Mouse (Mus musculus) forebrain, embryonic 16.5 days (tissue): ENCODE results near the gene Mrps26. TPM values are rescaled to one million over a fixed set of nuclear protein-coding genes. Genes with fewer than 3 reads are reported as not detected.

ENCODE experiments used
- ATAC-seq: fragments of 200-750 bp; cut with Nextera tagmentation; 2 replicates; pipeline ENCODE4 v1.8.0; 2017; ENCODE audit warnings: mild to moderate bottlenecking, moderate library complexity
- H3K27ac ChIP-seq: fragments of 300-500 bp; sonication (generic); 2 replicates; pipeline ENCODE4 v1.5.1; 2014; ENCODE audit warnings: low read length, control low read depth
- H3K27me3 ChIP-seq: fragments of 300-500 bp; sonication (generic); replicated peaks from 2 replicates; pipeline ENCODE4 v1.6.1; 2014; ENCODE audit warnings: low read length; ENCODE audit not compliant: control insufficient read depth, insufficient read depth
- H3K36me3 ChIP-seq: fragments of 300-500 bp; sonication (generic); 2 replicates; pipeline ENCODE4 v1.6.1; 2014; ENCODE audit not compliant: control insufficient read depth, insufficient read depth
- H3K4me1 ChIP-seq: fragments of 300-500 bp; sonication (generic); replicated peaks from 2 replicates; pipeline ENCODE4 v1.6.1; 2014; ENCODE audit warnings: low read length; ENCODE audit not compliant: control insufficient read depth, insufficient read depth
- H3K4me2 ChIP-seq: fragments of 300-500 bp; sonication (generic); 2 replicates; pipeline ENCODE4 v1.6.1; 2014; ENCODE audit warnings: mild to moderate bottlenecking, low read length, control low read depth
- H3K4me3 ChIP-seq: fragments of 300-500 bp; sonication (generic); replicated peaks from 2 replicates; pipeline ENCODE4 v1.5.1; 2014; ENCODE audit warnings: mild to moderate bottlenecking, low read length, control low read depth
- H3K9ac ChIP-seq: fragments of 300-500 bp; sonication (generic); replicated peaks from 2 replicates; pipeline ENCODE4 v1.6.1; 2014; ENCODE audit warnings: low read depth, low read length, control low read depth
- H3K9me3 ChIP-seq: fragments of 300-500 bp; sonication (generic); 2 replicates; pipeline ENCODE4 v1.6.1; 2016; ENCODE audit warnings: low read length; ENCODE audit not compliant: control insufficient read depth
- WGBS: fragments of 180-500 bp; shearing (Covaris S2); extraction: QIAGEN DNeasy Blood & Tissue Kit; methylation state at CpG from one replicate; pipeline ENCODE4 v1.1.7; 2014; 5-methylcytosine and 5-hydroxymethylcytosine counted together
- polyA plus RNA-seq: library from polyadenylated mRNA; unstranded; fragments of >200 nt; fragmentation: Nextera tagmentation; extraction: Ambion mirVana; gene quantifications from 2 replicates; pipeline ENCODE4 v1.2.1, GENCODE M21; 2015

Mrps26 gene
- polyA plus RNA-seq, 1 experiment from 2014 or later, result 86.2 TPM

DNA sequence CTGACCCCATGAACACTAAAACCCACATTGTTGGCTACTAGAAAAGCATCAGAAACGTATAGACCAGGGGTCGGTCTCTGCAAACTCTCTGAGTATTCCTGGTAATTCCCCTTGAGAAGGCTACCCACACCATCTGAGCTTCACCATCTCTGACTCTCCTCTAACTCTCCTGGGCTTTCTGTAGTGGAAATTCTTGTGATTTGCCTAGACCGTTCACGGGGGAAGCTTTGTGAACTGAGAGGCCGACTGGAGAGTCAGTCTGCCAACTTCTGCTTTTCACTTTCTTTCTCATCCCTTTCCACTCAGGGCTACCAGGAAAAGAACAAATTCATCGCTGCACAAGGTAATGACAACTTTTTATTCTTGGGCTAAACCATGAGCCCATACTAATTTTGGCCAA lies 28.5 kb upstream of the Mrps26 start:
- Histone ChIP-seq H3K9ac (no peak overlapping the region), H3K27ac (no peak overlapping the region), H3K27me3 (no peaks in the 10 kb centered on the region), H3K36me3 (peaks cover 26% of the 10 kb centered on the region), H3K4me2 (no peak overlapping the region), H3K4me1 (no peaks in the 10 kb centered on the region), H3K9me3 (no peaks in the 10 kb centered on the region), H3K4me3 (no peak overlapping the region)
- WGBS, result 91% methylated on average over 6 of the region's 6 CpGs
- no peak for ATAC-seq

DNA sequence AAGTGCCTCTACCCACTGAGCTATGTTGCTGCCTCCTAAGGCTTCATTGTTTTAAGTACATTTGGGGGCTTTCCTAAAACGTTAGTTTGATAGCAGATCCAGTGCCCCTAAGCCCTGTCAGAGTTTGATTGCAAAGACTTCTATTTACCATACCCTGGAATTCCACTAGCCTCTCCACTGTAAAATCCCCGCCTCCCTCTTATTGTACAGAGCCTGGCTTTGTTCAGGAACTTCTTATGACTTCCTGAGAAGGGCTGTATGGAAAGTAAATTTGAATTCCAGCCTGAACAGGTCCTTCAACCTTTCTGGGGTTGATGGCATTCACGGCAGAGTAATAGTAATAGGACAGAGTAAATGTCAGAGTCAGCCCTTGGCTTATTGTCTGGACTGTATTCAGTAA lies 26.7 kb upstream of the Mrps26 start:
- no peak overlapping the region for H3K9ac ChIP-seq
- no peak for ATAC-seq
- peaks cover 40% of the 10 kb centered on the region for H3K36me3 ChIP-seq
- WGBS, result 70% methylated on average over 3 of the region's 3 CpGs
- H3K4me1 ChIP-seq, result no peaks in the 10 kb centered on the region
- no peak overlapping the region for H3K4me2 ChIP-seq
- no peak overlapping the region for H3K4me3 ChIP-seq
- H3K27me3 ChIP-seq, result no peaks in the 10 kb centered on the region
- H3K27ac ChIP-seq, result no peak overlapping the region
- no peaks in the 10 kb centered on the region for H3K9me3 ChIP-seq

DNA sequence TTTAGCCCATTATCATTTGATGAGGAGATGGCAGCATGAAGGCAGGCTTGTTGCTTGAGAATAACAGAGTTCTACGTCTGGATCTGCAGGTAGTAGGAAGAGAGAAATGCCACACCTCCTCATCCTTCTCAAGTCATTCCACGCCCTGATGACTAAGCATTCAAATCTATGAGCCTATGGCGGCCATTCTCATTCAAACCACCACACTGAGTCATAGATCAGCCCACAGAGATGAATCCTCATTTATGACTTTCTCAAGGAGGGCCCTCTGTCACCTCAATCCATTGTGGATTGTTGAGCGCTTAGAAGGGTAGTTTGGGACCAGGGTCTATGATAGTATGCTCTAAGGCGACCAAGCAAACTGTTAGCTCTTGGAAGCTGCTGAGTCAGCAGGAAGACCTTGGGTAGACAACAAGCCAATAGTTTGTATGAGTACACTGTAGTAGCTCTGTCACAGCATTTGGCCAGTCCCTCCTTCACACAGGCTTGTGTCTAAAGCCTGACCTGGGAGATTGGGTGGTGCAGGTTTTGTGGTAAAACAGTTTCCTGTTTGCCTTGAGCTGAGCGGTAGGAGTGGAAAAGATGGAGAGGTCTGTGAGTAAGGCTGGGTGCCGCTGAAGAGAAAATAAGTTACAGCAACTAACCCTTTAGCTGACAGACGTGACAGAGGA lies 24.5 kb upstream of the Mrps26 start:
- no peak overlapping the region for H3K4me3 ChIP-seq
- ATAC-seq, result no peak
- no peak overlapping the region for H3K4me2 ChIP-seq
- H3K9me3 ChIP-seq, result no peaks in the 10 kb centered on the region
- no peak overlapping the region for H3K9ac ChIP-seq
- no peak overlapping the region for H3K27ac ChIP-seq
- peaks cover 47% of the 10 kb centered on the region for H3K36me3 ChIP-seq
- no peaks in the 10 kb centered on the region for H3K27me3 ChIP-seq
- WGBS, result 94% methylated on average over 8 of the region's 8 CpGs
- no peaks in the 10 kb centered on the region for H3K4me1 ChIP-seq

DNA sequence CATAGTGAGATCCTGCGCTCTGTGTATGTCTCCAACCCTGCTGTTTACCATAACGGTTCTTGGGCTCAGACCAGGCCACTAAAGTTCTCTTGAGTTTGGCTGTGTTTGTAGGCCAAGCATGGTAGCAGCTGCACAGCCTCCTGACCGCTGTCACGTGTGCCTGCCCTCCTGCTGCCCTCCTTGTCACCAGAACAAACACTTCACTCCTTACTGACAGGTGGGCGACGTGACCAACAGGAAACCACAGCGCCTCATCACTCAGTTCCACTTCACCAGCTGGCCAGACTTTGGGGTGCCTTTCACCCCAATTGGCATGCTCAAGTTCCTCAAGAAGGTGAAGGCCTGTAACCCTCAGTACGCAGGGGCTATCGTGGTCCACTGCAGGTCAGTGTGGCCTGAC lies 23.3 kb upstream of the Mrps26 start:
- Histone ChIP-seq H3K27me3 (no peaks in the 10 kb centered on the region), H3K4me1 (no peaks in the 10 kb centered on the region), H3K27ac (no peak overlapping the region), H3K4me2 (no peak overlapping the region), H3K4me3 (no peak overlapping the region), H3K36me3 (peaks cover 54% of the 10 kb centered on the region), H3K9ac (no peak overlapping the region), H3K9me3 (no peaks in the 10 kb centered on the region)
- no peak for ATAC-seq
- whole genome bisulfite sequencing, result 90% methylated on average over 9 of the region's 9 CpGs

DNA sequence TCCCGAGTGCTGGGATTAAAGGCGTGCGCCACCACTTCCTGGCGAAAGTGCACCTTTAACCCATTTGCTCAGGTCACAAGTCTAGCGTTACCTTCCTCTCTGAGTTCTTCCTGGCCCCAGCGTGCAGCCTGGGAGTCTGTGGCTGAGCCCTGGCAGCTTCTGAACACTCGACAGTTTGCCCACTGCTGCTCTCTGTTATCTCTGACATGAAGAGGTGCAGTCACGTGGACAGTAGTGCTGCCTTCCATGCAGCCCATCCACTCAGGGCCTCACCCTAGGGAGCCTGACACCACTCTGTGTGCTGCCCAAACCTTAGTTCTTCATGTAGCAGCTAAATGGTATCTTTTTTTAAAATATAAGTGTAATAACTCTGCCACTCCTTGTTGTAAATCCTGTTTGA lies 16.6 kb upstream of the Mrps26 start:
- Histone ChIP-seq H3K9me3 (no peaks in the 10 kb centered on the region), H3K4me2 (no peak overlapping the region), H3K9ac (no peak overlapping the region), H3K4me1 (no peaks in the 10 kb centered on the region), H3K4me3 (no peak overlapping the region), H3K36me3 (peaks cover 49% of the 10 kb centered on the region), H3K27ac (no peak overlapping the region), H3K27me3 (no peaks in the 10 kb centered on the region)
- 91% methylated on average over 8 of the region's 8 CpGs for WGBS
- ATAC-seq, result no peak

DNA sequence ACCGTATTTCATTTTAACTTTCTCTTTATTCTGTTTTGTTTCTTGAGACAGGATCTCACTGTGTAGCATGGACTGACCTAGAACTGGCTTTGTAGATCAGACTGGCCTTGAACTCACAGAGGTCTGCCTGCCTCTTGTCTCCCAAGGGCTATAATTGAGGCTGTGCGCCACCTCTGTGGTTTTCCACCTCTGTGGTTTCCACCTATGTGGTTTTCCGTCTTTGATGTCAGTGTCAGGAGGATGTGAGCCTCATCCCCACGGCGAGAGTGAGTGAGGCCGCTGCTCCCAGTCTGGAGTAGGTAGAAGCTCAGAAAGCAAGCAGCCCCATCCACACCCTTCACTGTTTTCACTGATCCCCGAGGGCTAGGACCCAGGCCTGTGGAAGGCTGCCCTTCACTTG lies 8.7 kb upstream of the Mrps26 start:
- no peaks in the 10 kb centered on the region for H3K27me3 ChIP-seq
- no peak overlapping the region for H3K27ac ChIP-seq
- no peak overlapping the region for H3K9ac ChIP-seq
- H3K9me3 ChIP-seq, result no peaks in the 10 kb centered on the region
- no peaks in the 10 kb centered on the region for H3K4me1 ChIP-seq
- H3K4me2 ChIP-seq, result no peak overlapping the region
- ATAC-seq, result no peak
- 94% methylated on average over 7 of the region's 7 CpGs for WGBS
- peaks cover 29% of the 10 kb centered on the region for H3K36me3 ChIP-seq
- no peak overlapping the region for H3K4me3 ChIP-seq

DNA sequence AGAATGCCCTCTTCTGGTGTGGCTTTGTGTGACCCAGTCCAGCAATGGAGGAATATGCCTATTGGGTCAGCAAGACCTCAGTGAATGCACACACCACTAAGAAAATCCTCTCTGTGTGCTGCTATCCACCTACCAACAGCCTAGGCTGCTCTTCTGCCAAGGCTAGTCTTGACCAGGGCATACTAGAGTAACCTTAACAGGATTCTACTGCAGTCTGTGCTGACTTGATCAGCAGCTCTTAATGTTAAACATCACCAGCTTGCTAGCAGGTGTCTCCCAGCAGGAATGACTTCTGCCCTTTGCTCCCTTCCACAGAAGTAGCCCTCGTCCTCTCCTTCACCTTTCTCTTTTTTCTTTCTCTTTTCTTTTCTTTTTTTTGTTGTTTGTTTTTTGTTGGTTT lies 7.2 kb upstream of the Mrps26 start:
- Histone ChIP-seq H3K36me3 (peaks cover 27% of the 10 kb centered on the region), H3K4me2 (no peak overlapping the region), H3K4me3 (no peak overlapping the region), H3K4me1 (no peaks in the 10 kb centered on the region), H3K27me3 (no peaks in the 10 kb centered on the region), H3K9me3 (no peaks in the 10 kb centered on the region), H3K27ac (no peak overlapping the region), H3K9ac (no peak overlapping the region)
- 90% methylated on average over 1 of the region's 1 CpGs for WGBS
- ATAC-seq, result no peak

DNA sequence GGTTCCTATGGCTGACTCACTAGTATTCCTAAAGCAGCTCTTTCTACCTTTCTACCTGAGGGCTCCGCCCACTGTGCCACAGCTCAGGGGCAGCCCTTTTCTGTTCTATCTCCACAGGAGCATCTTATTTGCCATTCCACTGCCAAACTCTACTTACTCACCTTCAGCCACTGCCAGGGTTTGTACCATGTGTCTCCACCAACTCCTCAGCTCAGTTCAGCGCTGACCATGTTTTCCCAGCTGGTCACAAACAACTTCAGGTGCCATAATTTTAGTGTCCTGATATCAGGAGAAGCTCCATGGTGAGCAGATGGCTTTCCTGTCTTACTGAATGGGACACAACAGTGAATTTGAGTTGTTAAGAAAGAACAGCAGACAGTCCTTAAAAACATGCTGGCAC lies 6.1 kb upstream of the Mrps26 start:
- H3K9ac ChIP-seq, result no peak overlapping the region
- no peaks in the 10 kb centered on the region for H3K9me3 ChIP-seq
- no peak overlapping the region for H3K27ac ChIP-seq
- no peaks in the 10 kb centered on the region for H3K27me3 ChIP-seq
- 98% methylated on average over 2 of the region's 2 CpGs for WGBS
- H3K4me1 ChIP-seq, result no peaks in the 10 kb centered on the region
- H3K4me3 ChIP-seq, result no peak overlapping the region
- ATAC-seq, result no peak
- no peak overlapping the region for H3K4me2 ChIP-seq
- H3K36me3 ChIP-seq, result peaks cover 21% of the 10 kb centered on the region

DNA sequence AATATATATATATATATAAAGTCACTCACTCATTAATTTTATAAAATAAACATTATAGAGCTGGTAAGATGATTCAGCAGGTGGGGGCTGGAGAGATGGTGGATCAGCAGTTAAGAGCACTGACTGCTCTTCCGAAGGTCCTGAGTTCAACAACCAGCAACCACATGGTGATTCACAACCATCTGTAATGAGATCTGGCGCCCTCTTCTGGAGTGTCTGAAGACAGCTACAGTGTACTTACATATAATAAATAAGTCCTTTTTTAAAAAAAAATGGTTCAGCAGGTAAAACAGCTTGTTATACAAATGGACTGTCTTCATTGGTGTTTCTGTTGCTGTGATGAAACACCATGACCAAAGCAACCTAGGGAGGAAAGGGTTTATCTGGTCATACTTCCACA lies 5.5 kb upstream of the Mrps26 start:
- no peak overlapping the region for H3K9ac ChIP-seq
- no peak overlapping the region for H3K4me2 ChIP-seq
- peaks cover 16% of the 10 kb centered on the region for H3K36me3 ChIP-seq
- no peak overlapping the region for H3K4me3 ChIP-seq
- no peaks in the 10 kb centered on the region for H3K9me3 ChIP-seq
- no peak for ATAC-seq
- H3K27me3 ChIP-seq, result no peaks in the 10 kb centered on the region
- 66% methylated on average over 2 of the region's 2 CpGs for WGBS
- H3K4me1 ChIP-seq, result peaks cover 1% of the 10 kb centered on the region; the same call in 1 of the 2 replicates
- H3K27ac ChIP-seq, result no peak overlapping the region

DNA sequence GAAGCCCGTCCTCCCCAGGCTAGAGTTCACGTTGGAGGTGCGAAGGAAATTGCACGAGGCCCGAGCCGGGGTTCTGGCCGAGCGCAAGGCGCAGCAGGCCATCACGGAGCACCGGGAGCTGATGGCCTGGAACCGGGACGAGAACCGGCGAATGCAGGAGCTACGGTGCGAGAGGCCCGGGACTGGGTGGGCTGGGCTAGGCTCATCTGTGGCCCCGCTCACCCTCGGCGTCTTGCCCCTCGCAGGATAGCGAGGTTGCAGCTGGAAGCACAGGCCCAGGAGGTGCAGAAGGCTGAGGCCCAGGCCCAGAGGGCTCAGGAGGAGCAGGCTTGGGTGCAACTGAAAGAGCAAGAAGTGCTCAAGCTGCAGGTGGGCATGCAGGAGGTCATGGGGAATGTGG lies 521 bp downstream of the Mrps26 start:
- 0% methylated on average over 23 of the region's 23 CpGs for WGBS
- peak; percentile 11 for ATAC-seq
- H3K4me3 ChIP-seq, result peak overlapping the region; percentile 95

More for the DNA sequence above, 521 bp downstream of the Mrps26 start:
- Histone ChIP-seq H3K27me3 (no peaks in the 10 kb centered on the region), H3K4me1 (peaks cover 15% of the 10 kb centered on the region), H3K9ac (peak overlapping the region; percentile 89), H3K27ac (no peak overlapping the region), H3K9me3 (no peaks in the 10 kb centered on the region), H3K36me3 (peaks cover 12% of the 10 kb centered on the region; the same call in 1 of the 2 replicates), H3K4me2 (peak overlapping the region; percentile 83)
